Mouse (Mus musculus) left cerebral cortex, adult 2 months (tissue): ENCODE measurements around the gene Uchl4. TPM values are rescaled to one million over a fixed set of nuclear protein-coding genes. Genes with fewer than 3 reads are reported as not detected.
A peak's percentile ranks its signal among the peaks of the same experiment; 100 is the strongest.

ENCODE experiments used
- DNase-seq, 2 experiments: peaks; one replicate each; pipeline ENCODE4 v3.0.0; 2021 to 2022; ENCODE audit warnings: low spot score in 2 of 2, mixed read lengths in 1 of 2; ENCODE audit errors: extremely low spot score in 1 of 2
- H3K27ac ChIP-seq: fragments of 200-600 bp; 2 replicates; pipeline ENCODE4 v1.8.1; 2022
- H3K4me3 ChIP-seq: fragments of 200-600 bp; 2 replicates; pipeline ENCODE4 v1.8.1; 2022
- CTCF ChIP-seq: fragments of 200-600 bp; IDR thresholded peaks from 2 replicates; pipeline ENCODE4 v1.8.1; 2022; ENCODE audit warnings: antibody characterized with exemption, mild to moderate bottlenecking, moderate library complexity
- intact Hi-C: fragments of 180-260 bp; cut with DNase I; formaldehyde crosslinking; loops from one replicate; pipeline ENCODE4 v1.15.1; 2025
- microRNA-seq, 2 experiments: library from miRNA; unstranded; fragments of <30 nt; microRNA quantifications; one replicate each; pipeline ENCODE4 v1.2.0; 2021
- total RNA-seq, 2 experiments: library from RNA; stranded (reverse); gene quantifications; 2 replicates each; pipeline ENCODE4 v1.2.3; 2021

Uchl4 gene
- total RNA-seq, 2 experiments from 2014 or later, result 1.5 TPM

DNA sequence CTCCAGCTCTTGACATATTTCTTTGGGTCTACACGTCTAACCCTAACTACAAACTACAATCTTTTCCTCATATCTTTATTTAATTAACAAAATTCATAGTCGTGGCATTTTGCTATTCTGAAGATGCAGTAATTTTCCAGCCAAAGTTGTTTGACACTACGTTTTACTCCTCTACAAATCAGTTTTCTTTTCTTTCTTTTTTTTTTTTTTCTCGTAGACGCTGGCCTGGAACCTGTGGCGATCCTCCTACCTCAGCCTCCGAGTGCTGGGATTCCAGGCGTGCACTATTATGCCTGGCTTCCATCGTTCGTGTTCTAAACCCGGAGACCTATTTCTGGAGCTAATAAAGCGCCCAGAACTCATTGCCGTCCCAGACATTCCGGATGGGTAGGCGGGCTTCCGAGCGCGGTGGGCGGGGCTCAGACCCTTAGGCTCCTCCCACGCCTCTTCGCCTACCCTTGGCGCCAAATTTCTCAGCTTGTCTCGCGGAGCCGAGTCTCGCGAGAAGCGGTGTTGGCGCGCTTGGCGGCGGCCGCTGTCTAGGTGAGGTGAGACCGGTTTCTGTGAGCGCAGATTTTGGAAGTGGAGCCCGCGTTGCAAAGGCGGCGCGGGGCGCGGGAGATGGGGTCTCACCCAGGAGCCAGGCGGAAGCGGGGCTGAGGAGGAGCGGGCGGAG lies 46.2 kb downstream of the Uchl4 start, which contains the start of gene Tipin:
TSS of gene Tipin (plus strand) at position 477 of the 676 bp plus-strand sequence.
- peak within 1 kb of the TSS; percentile 3; the same call in 1 of the 2 replicates for H3K27ac ChIP-seq
- peak within 1 kb of the TSS; percentile 75 for H3K4me3 ChIP-seq
- no peak for TF ChIP-seq CTCF
- intact Hi-C loops, result loop anchor here (5.0 kb wide), 1 partner anchor 681 kb away; the partner anchor contains the start of gene Ints14
- DNase-seq, result peak; percentile 91 to 94

DNA sequence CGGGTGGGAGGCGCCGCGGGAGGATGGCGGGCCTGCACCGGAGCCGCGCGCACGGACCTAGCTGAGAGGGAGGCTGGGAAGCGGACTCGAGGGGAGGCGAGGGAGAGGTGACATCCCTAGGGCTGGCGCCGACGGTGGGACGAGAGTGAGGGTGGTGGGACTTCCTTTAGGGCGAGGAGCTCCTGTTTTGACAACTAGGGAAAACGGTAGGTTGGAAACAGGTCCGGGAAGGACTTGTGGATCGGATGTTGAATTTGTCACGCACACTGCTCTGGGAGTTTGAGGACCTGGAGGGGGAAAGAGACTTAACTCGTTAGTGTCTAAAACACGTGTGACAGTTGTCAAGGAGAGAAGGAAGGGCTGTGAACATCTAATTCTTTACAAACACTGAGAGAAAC lies 46.8 kb downstream of the Uchl4 start:
- Histone ChIP-seq H3K4me3 (peak overlapping the region; percentile 75), H3K27ac (peak overlapping the region; percentile 3; the same call in 1 of the 2 replicates)
- TF ChIP-seq CTCF, result no peak
- DNase-seq, result no peak
- intact Hi-C loops, result loop anchor here (2.0 to 5.0 kb wide), 2 partner anchors 59 to 681 kb away; partner anchors contain the start of genes Dis3l and Ints14

DNA sequence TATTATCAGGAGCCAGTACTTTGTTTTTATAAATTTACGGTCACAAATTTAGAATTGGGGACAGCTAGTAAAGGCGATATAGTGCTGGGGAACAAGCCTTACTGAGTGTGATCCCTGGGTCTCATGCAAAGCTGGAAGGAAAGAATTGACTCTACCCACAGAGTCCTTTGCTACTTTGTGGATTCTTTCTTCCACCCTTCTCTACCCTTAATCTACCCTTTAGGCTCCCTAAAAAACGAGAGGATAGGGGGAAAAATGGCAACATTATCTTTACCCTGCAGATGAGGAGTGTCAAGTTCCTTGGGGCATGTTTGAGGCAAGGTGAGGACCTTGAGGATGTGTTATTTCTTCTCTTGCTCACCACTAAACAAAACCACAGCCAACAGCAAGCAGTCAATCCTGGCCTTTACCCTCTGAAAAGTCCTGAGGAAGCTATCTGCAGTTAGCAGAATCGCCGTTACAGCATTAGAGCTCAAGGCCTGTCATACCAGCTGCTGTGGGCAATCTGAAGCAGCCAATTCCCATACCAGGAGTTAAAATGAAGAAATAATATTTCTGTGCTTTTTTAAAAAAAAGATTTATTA lies 47.5 kb downstream of the Uchl4 start:
- Histone ChIP-seq H3K4me3 (no peak overlapping the region; the same call in 1 of the 2 replicates), H3K27ac (no peak overlapping the region)
- no peak for DNase-seq
- no peak for TF ChIP-seq CTCF
- intact Hi-C loops, result loop anchor here (2.0 to 5.0 kb wide), 2 partner anchors 58 to 680 kb away; partner anchors contain the start of genes Dis3l and Ints14

Small RNA genes lying within 50 kb of the gene (microRNA-seq; reads per million reads assigned to microRNA genes)
- gene Gm24106, result 0 reads per million in 2 experiments

Other genes starting within 250 kb of the Uchl4 start
- gene Smad6, start 213.1 kb upstream of the Uchl4 start, total RNA-seq, result 1 to 10 TPM; 2.6 to 2.8 TPM
- not detected for gene Lctl, start 118.1 kb upstream of the Uchl4 start, total RNA-seq
- 1 to 10 TPM; 3.8 to 4.4 TPM for gene Zwilch, start 62.1 kb upstream of the Uchl4 start, total RNA-seq
- gene Rpl4, start 61.8 kb upstream of the Uchl4 start, total RNA-seq, result 100 to 1,000 TPM; 517 to 522 TPM
- gene Snapc5, start 55.9 kb upstream of the Uchl4 start, total RNA-seq, result 10 to 100 TPM; 20.5 to 21.6 TPM
- gene Map2k1, start 18.4 kb downstream of the Uchl4 start, total RNA-seq, result 100 to 1,000 TPM; 286 to 295 TPM
- 10 to 100 TPM; 12.9 to 20.2 TPM for gene Tipin, start 46.4 kb downstream of the Uchl4 start, total RNA-seq
- gene Dis3l, start 106.1 kb downstream of the Uchl4 start, total RNA-seq, result 10 to 100 TPM; 24.3 to 29.6 TPM
- gene Megf11, start 150.4 kb downstream of the Uchl4 start, total RNA-seq, result 10 to 100 TPM; 14.1 to 14.4 TPM